Mouse (Mus musculus) erythroblast, embryonic 14.5 days (primary cell): ENCODE measurements around the gene Chn1.

Experiments
- GATA1 ChIP-seq: IDR thresholded peaks from 2 replicates; pipeline ENCODE4 v1.6.1; 2012; ENCODE audit warnings: low read length, inconsistent platforms, mixed read lengths
- TAL1 ChIP-seq: IDR thresholded peaks from 3 replicates; pipeline ENCODE4 v1.6.1; 2012; ENCODE audit warnings: low read length, inconsistent platforms, mixed read lengths

GRCm38 (mm10) chr2:73614303-73614702 lies 160.8 kb downstream of the Chn1 start:
- TF ChIP-seq TAL1 = no peak
- TF ChIP-seq GATA1 = no peak
